Mouse (Mus musculus): ENCODE results near the gene Gm10135.

- TF ChIP-seq SMC3 (IDR thresholded peaks at IDR 0.05; ENCODE audit: low read depth, low read length) (no peak), TBP (conservative IDR thresholded peaks at IDR 0.05; ENCODE audit: low read depth, low read length) (no peak), POLR2A (IDR thresholded peaks at IDR 0.05; ENCODE audit: low read depth, low read length) (no peak)
These were observed 26.4 kb downstream of the Gm10135 start for GRCm38 (mm10) chr5:72948136-72948535.
